Mouse (Mus musculus) midbrain, embryonic 14.5 days (tissue): ENCODE results near the gene St3gal5. TPM values are rescaled to one million over a fixed set of nuclear protein-coding genes. Genes with fewer than 3 reads are reported as not detected.

ENCODE experiments used
- ATAC-seq: fragments of 200-750 bp; cut with Nextera tagmentation; 2 replicates; pipeline ENCODE4 v1.8.0; 2017; ENCODE audit warnings: moderate number of reproducible peaks, moderate library complexity; ENCODE audit not compliant: low FRiP score, low TSS enrichment
- DNase-seq: peaks from one replicate; pipeline ENCODE4 v3.0.0-alpha.2; 2015
- H3K27ac ChIP-seq: fragments of 300-500 bp; sonication (generic); replicated peaks from 2 replicates; pipeline ENCODE4 v1.5.1; 2014; ENCODE audit warnings: mild to moderate bottlenecking, low read depth, low read length, moderate library complexity
- H3K27me3 ChIP-seq: fragments of 300-500 bp; sonication (generic); 2 replicates; pipeline ENCODE4 v1.6.1; 2014; ENCODE audit warnings: low read length, control low read depth, mixed read lengths; ENCODE audit not compliant: control insufficient read depth, insufficient read depth
- H3K36me3 ChIP-seq: fragments of 300-500 bp; sonication (generic); 2 replicates; pipeline ENCODE4 v1.6.1; 2014; ENCODE audit warnings: low read length, control low read depth; ENCODE audit not compliant: control insufficient read depth, insufficient read depth
- H3K4me1 ChIP-seq: fragments of 300-500 bp; sonication (generic); 2 replicates; pipeline ENCODE4 v1.6.1; 2014; ENCODE audit warnings: mild to moderate bottlenecking, antibody characterized with exemption, low read length, control low read depth; ENCODE audit not compliant: control insufficient read depth, insufficient read depth
- H3K4me2 ChIP-seq: fragments of 300-500 bp; sonication (generic); 2 replicates; pipeline ENCODE4 v1.6.1; 2014; ENCODE audit warnings: mild to moderate bottlenecking, low read length, moderate library complexity
- H3K4me3 ChIP-seq: fragments of 300-500 bp; sonication (generic); replicated peaks from 2 replicates; pipeline ENCODE4 v1.5.1; 2014; ENCODE audit warnings: low read depth, low read length
- H3K9ac ChIP-seq: fragments of 300-500 bp; sonication (generic); replicated peaks from 2 replicates; pipeline ENCODE4 v1.6.1; 2014; ENCODE audit warnings: mild to moderate bottlenecking, low read length, moderate library complexity
- H3K9me3 ChIP-seq: fragments of 300-500 bp; sonication (generic); 2 replicates; pipeline ENCODE4 v1.6.1; 2016; ENCODE audit warnings: low read length, control low read depth, mixed read lengths; ENCODE audit not compliant: control insufficient read depth
- WGBS: fragments of 180-500 bp; shearing (Covaris S2); extraction: QIAGEN DNeasy Blood & Tissue Kit; methylation state at CpG from one replicate; pipeline ENCODE4 v1.1.7; 2014; 5-methylcytosine and 5-hydroxymethylcytosine counted together
- polyA plus RNA-seq: library from polyadenylated mRNA; unstranded; fragments of >200 nt; fragmentation: Nextera tagmentation; extraction: Ambion mirVana; gene quantifications from 2 replicates; pipeline ENCODE4 v1.2.1, GENCODE M21; 2014

Gene St3gal5
- polyA plus RNA-seq, 1 experiment from 2014 or later, result 49.8 TPM

DNA sequence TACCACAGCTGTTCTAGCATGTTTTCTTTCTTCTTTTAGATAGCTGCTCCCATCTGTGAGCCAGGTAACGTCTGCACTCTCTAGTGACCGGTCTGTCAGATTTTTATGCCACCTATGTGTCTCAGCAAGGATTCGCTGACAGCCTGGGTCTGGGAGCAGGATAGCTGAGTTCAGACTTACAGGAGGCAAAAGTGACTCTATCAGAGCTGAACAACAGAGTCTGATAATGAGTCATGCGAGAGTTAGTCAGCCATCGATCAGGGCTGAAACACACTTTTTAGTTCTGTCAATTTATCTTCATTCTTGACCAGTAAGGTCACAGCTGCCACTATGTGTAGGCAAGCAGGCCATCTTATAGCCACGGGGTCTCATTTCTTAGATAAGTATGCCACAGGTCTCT lies 33.7 kb upstream of the St3gal5 start:
- Histone ChIP-seq H3K36me3 (no peaks in the 10 kb centered on the region), H3K4me2 (no peak overlapping the region), H3K27ac (no peak overlapping the region), H3K4me3 (no peak overlapping the region), H3K4me1 (no peaks in the 10 kb centered on the region), H3K27me3 (no peaks in the 10 kb centered on the region), H3K9me3 (no peaks in the 10 kb centered on the region), H3K9ac (no peak overlapping the region)
- ATAC-seq (no peak), DNase-seq (no peak)
- 89% methylated on average over 6 of the region's 6 CpGs for WGBS

DNA sequence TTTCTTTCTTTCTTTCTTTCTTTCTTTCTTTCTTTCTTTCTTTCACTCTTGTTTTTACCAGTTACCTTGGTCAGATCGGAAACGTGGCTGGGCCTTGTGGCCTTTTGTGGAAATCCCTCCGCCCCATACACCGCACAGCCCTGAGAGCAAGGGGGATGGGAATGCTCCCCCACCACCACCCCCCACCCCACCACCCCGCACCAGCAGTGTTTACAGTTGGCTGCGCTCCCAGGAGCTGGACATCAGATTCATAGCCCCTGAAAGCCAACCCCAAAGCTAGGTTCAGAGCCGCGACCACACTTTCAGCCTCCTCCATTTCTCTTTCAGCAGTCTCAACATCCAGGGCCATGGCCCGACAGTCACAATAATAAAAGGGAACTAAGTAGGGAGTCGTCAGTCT lies 31.4 kb upstream of the St3gal5 start:
- Histone ChIP-seq H3K27ac (no peak overlapping the region), H3K4me2 (no peak overlapping the region), H3K27me3 (no peaks in the 10 kb centered on the region), H3K36me3 (no peaks in the 10 kb centered on the region), H3K9me3 (no peaks in the 10 kb centered on the region), H3K9ac (no peak overlapping the region), H3K4me1 (no peaks in the 10 kb centered on the region), H3K4me3 (no peak overlapping the region)
- peak; percentile 11 for DNase-seq
- no peak for ATAC-seq
- WGBS, result 57% methylated on average over 10 of the region's 10 CpGs

DNA sequence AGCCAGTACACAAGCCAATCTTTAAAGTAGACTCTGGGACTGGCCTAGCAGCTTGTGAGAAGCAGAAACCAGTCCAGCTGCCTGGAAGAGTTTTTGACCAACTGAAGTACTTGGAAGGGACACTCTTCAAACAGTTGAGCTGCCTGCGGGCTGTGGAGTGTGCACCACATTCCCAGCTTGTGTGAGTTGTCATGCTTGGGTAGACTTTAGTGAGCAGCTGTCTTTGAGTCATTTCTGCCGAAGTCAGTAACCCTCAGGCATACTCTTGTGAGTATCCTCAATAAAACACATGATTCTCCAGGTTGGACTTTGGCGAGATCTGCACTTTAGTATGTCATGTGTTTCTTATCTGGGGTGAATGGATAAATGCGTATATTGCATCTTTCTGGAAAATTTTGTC lies 29.0 kb upstream of the St3gal5 start:
- Histone ChIP-seq H3K4me1 (no peaks in the 10 kb centered on the region), H3K9me3 (no peaks in the 10 kb centered on the region), H3K4me2 (no peak overlapping the region), H3K27ac (no peak overlapping the region), H3K36me3 (no peaks in the 10 kb centered on the region), H3K4me3 (no peak overlapping the region), H3K9ac (no peak overlapping the region), H3K27me3 (no peaks in the 10 kb centered on the region)
- ATAC-seq, result no peak
- 87% methylated on average over 4 of the region's 4 CpGs for WGBS
- DNase-seq, result no peak

DNA sequence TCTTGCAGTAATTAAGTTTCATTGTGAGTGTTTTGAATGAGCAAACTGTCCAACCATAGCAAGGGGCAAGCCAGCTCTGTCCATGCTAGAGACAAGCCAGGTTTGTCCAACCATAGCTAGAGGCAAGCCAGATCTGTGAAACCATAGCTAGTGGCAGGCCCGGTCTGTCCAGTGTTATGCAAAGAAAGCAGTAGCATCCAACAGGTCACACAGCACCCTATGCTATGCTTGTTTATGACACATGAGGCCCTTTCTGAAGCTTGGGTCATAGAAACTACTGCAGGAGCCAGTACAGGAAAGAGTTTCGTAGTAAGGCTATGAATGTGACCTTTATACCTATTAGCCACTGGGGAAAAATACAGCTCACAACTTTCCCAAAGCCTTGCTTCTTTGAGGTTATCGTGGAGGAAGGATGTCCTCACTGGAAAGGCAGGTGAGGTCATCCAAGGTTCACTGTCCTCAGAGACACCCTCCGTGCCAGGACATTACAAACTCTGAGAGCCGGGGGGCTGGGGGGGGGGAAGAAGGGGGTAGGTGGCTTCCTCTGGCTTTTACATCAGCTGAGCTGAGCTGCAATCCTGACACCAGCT lies 26.0 kb upstream of the St3gal5 start:
- Histone ChIP-seq H3K27me3 (no peaks in the 10 kb centered on the region), H3K4me2 (no peak overlapping the region), H3K4me3 (no peak overlapping the region), H3K9me3 (no peaks in the 10 kb centered on the region), H3K36me3 (no peaks in the 10 kb centered on the region), H3K4me1 (no peaks in the 10 kb centered on the region), H3K9ac (no peak overlapping the region), H3K27ac (no peak overlapping the region)
- no peak for DNase-seq
- no peak for ATAC-seq
- WGBS, result 84% methylated on average over 5 of the region's 5 CpGs

DNA sequence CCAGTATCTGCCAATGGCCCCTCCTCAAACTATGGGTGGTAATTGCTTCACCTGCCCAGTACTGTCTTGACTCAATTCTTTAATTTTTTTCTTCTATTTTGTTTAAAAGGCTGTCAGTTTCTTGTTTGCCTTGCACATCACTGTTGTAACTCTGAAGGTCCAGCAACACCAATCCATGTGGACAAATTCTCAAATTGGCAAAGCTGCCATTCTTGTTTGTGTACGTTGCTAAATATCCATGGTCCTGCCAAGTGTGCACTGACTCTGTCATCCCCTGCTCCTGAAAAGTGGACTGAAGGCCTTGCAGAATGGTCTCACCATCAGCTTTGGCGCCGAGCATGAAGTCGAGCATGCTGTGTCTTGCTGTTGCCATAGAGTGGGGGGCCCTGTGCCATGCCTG lies 23.6 kb upstream of the St3gal5 start:
- H3K9ac ChIP-seq, result no peak overlapping the region
- no peak overlapping the region for H3K4me2 ChIP-seq
- 91% methylated on average over 4 of the region's 4 CpGs for WGBS
- DNase-seq, result no peak
- no peaks in the 10 kb centered on the region for H3K36me3 ChIP-seq
- H3K27ac ChIP-seq, result no peak overlapping the region
- ATAC-seq, result no peak
- no peaks in the 10 kb centered on the region for H3K4me1 ChIP-seq
- no peak overlapping the region for H3K4me3 ChIP-seq
- H3K9me3 ChIP-seq, result no peaks in the 10 kb centered on the region
- H3K27me3 ChIP-seq, result no peaks in the 10 kb centered on the region

DNA sequence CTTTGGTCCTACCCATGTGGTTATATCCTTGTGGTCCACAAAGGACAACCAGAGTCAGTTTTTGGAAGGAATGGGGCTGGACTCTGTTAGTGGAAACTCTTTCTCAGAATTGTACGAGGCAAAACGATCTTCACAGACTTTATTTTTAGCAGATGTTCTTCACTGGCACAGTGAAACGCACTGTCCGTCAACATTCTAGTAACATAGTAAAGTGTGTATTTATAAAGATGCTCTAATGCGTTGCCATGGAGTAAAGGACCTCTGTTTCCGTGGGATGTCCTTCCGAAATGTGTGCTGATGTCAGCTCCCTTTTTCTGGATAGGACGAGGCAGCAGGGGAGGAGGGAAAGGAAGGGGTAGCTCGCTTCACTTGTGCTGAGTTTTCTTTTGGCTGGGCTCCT lies 20.9 kb upstream of the St3gal5 start:
- no peak overlapping the region for H3K4me3 ChIP-seq
- DNase-seq, result no peak
- H3K4me1 ChIP-seq, result no peaks in the 10 kb centered on the region
- H3K27ac ChIP-seq, result no peak overlapping the region
- H3K36me3 ChIP-seq, result no peaks in the 10 kb centered on the region
- 74% methylated on average over 9 of the region's 9 CpGs for WGBS
- no peak overlapping the region for H3K9ac ChIP-seq
- no peaks in the 10 kb centered on the region for H3K9me3 ChIP-seq
- no peak for ATAC-seq
- no peaks in the 10 kb centered on the region for H3K27me3 ChIP-seq
- H3K4me2 ChIP-seq, result no peak overlapping the region

DNA sequence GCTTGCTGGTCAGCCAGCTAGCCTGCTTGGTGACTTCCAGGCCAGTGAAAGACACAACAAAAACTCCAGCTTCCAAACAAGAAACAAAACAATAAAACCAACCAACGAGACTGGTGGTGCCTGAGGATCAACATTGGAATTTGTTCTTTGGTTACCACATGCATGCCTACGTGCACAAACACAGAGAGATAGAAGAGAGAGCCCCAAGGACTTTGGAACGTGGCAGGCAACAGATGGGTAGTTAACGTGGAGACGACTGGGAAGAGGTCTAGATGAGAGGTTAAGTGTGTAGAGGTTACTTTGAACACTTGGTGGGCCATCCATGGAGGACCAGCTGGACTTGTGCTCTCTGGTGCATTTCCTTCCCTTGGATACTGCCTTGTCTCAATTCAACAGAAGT lies 19.2 kb upstream of the St3gal5 start:
- Histone ChIP-seq H3K4me1 (no peaks in the 10 kb centered on the region), H3K4me3 (no peak overlapping the region), H3K36me3 (no peaks in the 10 kb centered on the region), H3K27ac (no peak overlapping the region), H3K9me3 (no peaks in the 10 kb centered on the region), H3K9ac (no peak overlapping the region), H3K27me3 (no peaks in the 10 kb centered on the region), H3K4me2 (no peak overlapping the region)
- ATAC-seq, result no peak
- 82% methylated on average over 5 of the region's 5 CpGs for WGBS
- DNase-seq, result no peak

DNA sequence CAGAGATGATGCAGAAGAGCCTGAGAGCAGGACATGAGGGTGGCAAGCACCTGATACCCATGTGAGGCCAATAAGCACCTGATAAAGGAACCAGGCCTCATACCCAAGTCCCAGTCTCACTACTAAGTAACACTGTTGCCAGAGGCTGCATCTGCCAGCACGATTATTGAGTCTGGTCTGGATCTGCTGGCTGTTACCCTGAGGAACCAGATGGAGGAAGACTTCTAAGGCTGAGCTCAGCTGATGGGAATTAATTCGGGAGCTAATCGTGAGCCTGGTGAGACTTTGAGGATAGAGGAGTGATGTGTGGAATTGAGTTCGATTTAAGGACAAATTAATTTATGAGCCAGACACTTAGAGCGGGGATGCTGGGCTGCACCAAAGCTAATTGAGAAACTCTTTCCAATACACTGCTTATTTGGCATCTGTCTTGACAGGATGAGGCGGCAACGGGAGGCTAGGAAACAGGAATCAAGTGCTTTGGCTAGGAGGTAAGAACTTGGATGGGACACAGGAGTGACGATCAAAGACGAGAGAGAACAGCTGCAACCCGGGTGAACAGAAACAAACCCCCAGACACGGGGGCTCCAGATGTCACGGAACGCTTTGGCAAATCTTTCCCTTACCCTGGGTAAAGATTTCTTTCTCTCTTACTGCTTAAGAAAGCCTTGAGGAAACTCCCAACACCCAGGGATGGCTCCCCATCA lies 15.9 kb upstream of the St3gal5 start:
- Histone ChIP-seq H3K36me3 (no peaks in the 10 kb centered on the region), H3K27me3 (no peaks in the 10 kb centered on the region), H3K4me3 (no peak overlapping the region), H3K9ac (no peak overlapping the region), H3K9me3 (no peaks in the 10 kb centered on the region), H3K27ac (no peak overlapping the region), H3K4me2 (no peak overlapping the region), H3K4me1 (no peaks in the 10 kb centered on the region)
- 90% methylated on average over 13 of the region's 13 CpGs for WGBS
- ATAC-seq, result no peak
- DNase-seq, result no peak

DNA sequence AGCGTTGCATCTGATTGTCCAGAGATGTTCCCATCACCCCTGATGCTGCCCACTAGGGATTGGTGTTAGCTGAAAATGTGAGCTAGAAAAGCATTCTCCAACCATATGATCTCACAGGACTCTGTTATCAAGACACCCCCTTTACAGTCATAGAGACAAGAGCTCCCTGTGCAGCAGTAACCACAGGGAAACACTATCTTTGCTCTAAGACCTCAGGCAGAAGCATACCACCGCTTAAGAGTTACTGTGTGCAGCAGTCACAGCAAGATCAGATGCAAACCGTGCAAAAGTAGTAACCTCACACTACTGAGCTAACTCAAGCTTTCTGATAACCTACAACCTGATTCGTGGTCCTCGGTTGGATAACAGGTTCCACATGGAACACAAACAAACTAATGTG lies 10.0 kb upstream of the St3gal5 start:
- no peaks in the 10 kb centered on the region for H3K4me1 ChIP-seq
- H3K4me2 ChIP-seq, result no peak overlapping the region
- no peaks in the 10 kb centered on the region for H3K36me3 ChIP-seq
- no peak overlapping the region for H3K4me3 ChIP-seq
- no peak for DNase-seq
- H3K27me3 ChIP-seq, result no peaks in the 10 kb centered on the region
- H3K9me3 ChIP-seq, result no peaks in the 10 kb centered on the region
- no peak overlapping the region for H3K9ac ChIP-seq
- ATAC-seq, result no peak
- H3K27ac ChIP-seq, result no peak overlapping the region
- WGBS, result 90% methylated on average over 5 of the region's 5 CpGs
